Mouse (Mus musculus) megakaryocyte progenitor cell, adult 5-6 weeks (primary cell): ENCODE data around the gene Pkmyt1. TPM values are rescaled to one million over a fixed set of nuclear protein-coding genes. Genes with fewer than 3 reads are reported as not detected.
A peak's percentile ranks its signal among the peaks of the same experiment; 100 is the strongest.

ENCODE experiments used
- ATAC-seq: replicated peaks from 2 replicates; pipeline ENCODE4 v1.8.0; 2016; ENCODE audit warnings: mild to moderate bottlenecking, moderate TSS enrichment, inconsistent platforms; ENCODE audit not compliant: poor library complexity
- total RNA-seq, 2 experiments: library from RNA; stranded (forward) in 1 of 2; stranded (reverse) in 1 of 2; fragments of 157-497, 149-512 nt in 1 of 2; fragments of 200-1000 nt in 1 of 2; gene quantifications; 2 replicates each; pipeline versions ENCODE4 v1.2.3 to v1.2.4; 2015 to 2017

Pkmyt1 gene
- total RNA-seq, 2 experiments from 2014 or later: 20.5 to 36.9 TPM

GRCm38 (mm10) chr17:23783352-23783751 is 57.2 kb downstream of the Pkmyt1 start:
- no peak for ATAC-seq

GRCm38 (mm10) chr17:23785561-23786471 is 59.7 kb downstream of the Pkmyt1 start, which contains the start of gene Flywch2:
Flywch2 (minus strand) TSS chr17:23786081.
- ATAC-seq: peak; percentile 70

Other genes starting within 250 kb of the Pkmyt1 start
- not detected in 2 replicates for gene Vmn2r117, start 246.6 kb upstream of the Pkmyt1 start, total RNA-seq (2015)
- not detected in 2 replicates for gene Vmn2r117, start 246.6 kb upstream of the Pkmyt1 start, total RNA-seq (2017)
- gene Zfp213, start 162.1 kb upstream of the Pkmyt1 start, total RNA-seq (2015): 3.6 and 5.3 TPM in 2 replicates
- gene Zfp213, start 162.1 kb upstream of the Pkmyt1 start, total RNA-seq (2017): 6.5 and 9.2 TPM in 2 replicates
- 0.37 TPM in 1 of 2 replicates, not detected in the other for gene Zfp13, start 126.8 kb upstream of the Pkmyt1 start, total RNA-seq (2015)
- 0.92 and 1.3 TPM in 2 replicates for gene Zfp13, start 126.8 kb upstream of the Pkmyt1 start, total RNA-seq (2017)
- gene Zscan10, start 125.5 kb upstream of the Pkmyt1 start, total RNA-seq (2015): not detected in 2 replicates
- not detected in 2 replicates for gene Zscan10, start 125.5 kb upstream of the Pkmyt1 start, total RNA-seq (2017)
- gene Mmp25, start 81.1 kb upstream of the Pkmyt1 start, total RNA-seq (2015): 1.3 and 1.4 TPM in 2 replicates
- 0.42 and 1.4 TPM in 2 replicates for gene Mmp25, start 81.1 kb upstream of the Pkmyt1 start, total RNA-seq (2017)
- not detected in 2 replicates for gene Bicdl2, start 65.8 kb upstream of the Pkmyt1 start, total RNA-seq (2015)
- not detected in 2 replicates for gene Bicdl2, start 65.8 kb upstream of the Pkmyt1 start, total RNA-seq (2017)
- gene Hcfc1r1, start 52.7 kb upstream of the Pkmyt1 start, total RNA-seq (2015): 39.1 and 42.7 TPM in 2 replicates
- 17.8 and 20.2 TPM in 2 replicates for gene Hcfc1r1, start 52.7 kb upstream of the Pkmyt1 start, total RNA-seq (2017)
- 32.3 and 33.4 TPM in 2 replicates for gene Thoc6, start 52.5 kb upstream of the Pkmyt1 start, total RNA-seq (2015)
- gene Thoc6, start 52.5 kb upstream of the Pkmyt1 start, total RNA-seq (2017): 45.7 and 51.2 TPM in 2 replicates
- 3.6 and 4.3 TPM in 2 replicates for gene Tnfrsf12a, start 48.9 kb upstream of the Pkmyt1 start, total RNA-seq (2015)
- 5.9 and 7.9 TPM in 2 replicates for gene Tnfrsf12a, start 48.9 kb upstream of the Pkmyt1 start, total RNA-seq (2017)
- not detected in 2 replicates for gene Cldn6, start 47.1 kb upstream of the Pkmyt1 start, total RNA-seq (2015)
- not detected in 2 replicates for gene Cldn6, start 47.1 kb upstream of the Pkmyt1 start, total RNA-seq (2017)
- not detected in 2 replicates for gene Cldn9, start 42.3 kb upstream of the Pkmyt1 start, total RNA-seq (2015)
- gene Cldn9, start 42.3 kb upstream of the Pkmyt1 start, total RNA-seq (2017): not detected in 2 replicates
- not detected in 2 replicates for gene 1520401A03Rik, start 3.6 kb upstream of the Pkmyt1 start, total RNA-seq (2015)
- gene 1520401A03Rik, start 3.6 kb upstream of the Pkmyt1 start, total RNA-seq (2017): not detected in 2 replicates
- gene Paqr4, start 14.5 kb downstream of the Pkmyt1 start, total RNA-seq (2015): 1.3 and 1.6 TPM in 2 replicates
- 1.9 and 2.4 TPM in 2 replicates for gene Paqr4, start 14.5 kb downstream of the Pkmyt1 start, total RNA-seq (2017)
- gene Kremen2, start 19.5 kb downstream of the Pkmyt1 start, total RNA-seq (2015): 0.05 TPM in 1 of 2 replicates, not detected in the other
- gene Kremen2, start 19.5 kb downstream of the Pkmyt1 start, total RNA-seq (2017): not detected in 2 replicates
- gene Flywch1, start 45.3 kb downstream of the Pkmyt1 start, total RNA-seq (2015): 4.7 and 5.1 TPM in 2 replicates
- 9.9 and 10.6 TPM in 2 replicates for gene Flywch1, start 45.3 kb downstream of the Pkmyt1 start, total RNA-seq (2017)
- 1.1 and 3.3 TPM in 2 replicates for gene Flywch2, start 59.7 kb downstream of the Pkmyt1 start, total RNA-seq (2015)
- not detected in 2 replicates for gene Flywch2, start 59.7 kb downstream of the Pkmyt1 start, total RNA-seq (2017)
- gene Srrm2, start 64.2 kb downstream of the Pkmyt1 start, total RNA-seq (2015): 298 and 382 TPM in 2 replicates
- 96.7 and 109 TPM in 2 replicates for gene Srrm2, start 64.2 kb downstream of the Pkmyt1 start, total RNA-seq (2017)
- gene Elob, start 102.8 kb downstream of the Pkmyt1 start, total RNA-seq (2015): 262 and 312 TPM in 2 replicates
- gene Elob, start 102.8 kb downstream of the Pkmyt1 start, total RNA-seq (2017): 108 and 112 TPM in 2 replicates
- gene Prss33, start 109.7 kb downstream of the Pkmyt1 start, total RNA-seq (2015): not detected in 2 replicates
- not detected in 2 replicates for gene Prss33, start 109.7 kb downstream of the Pkmyt1 start, total RNA-seq (2017)
- gene Prss32, start 117.5 kb downstream of the Pkmyt1 start, total RNA-seq (2015): not detected in 2 replicates
- gene Prss32, start 117.5 kb downstream of the Pkmyt1 start, total RNA-seq (2017): not detected in 2 replicates
- gene Prss41, start 117.8 kb downstream of the Pkmyt1 start, total RNA-seq (2015): 0.35 TPM in 1 of 2 replicates, not detected in the other
- not detected in 2 replicates for gene Prss41, start 117.8 kb downstream of the Pkmyt1 start, total RNA-seq (2017)
- not detected in 2 replicates for gene Prss21, start 141.7 kb downstream of the Pkmyt1 start, total RNA-seq (2015)
- gene Prss21, start 141.7 kb downstream of the Pkmyt1 start, total RNA-seq (2017): not detected in 2 replicates
- not detected in 2 replicates for gene Dcpp1, start 154.5 kb downstream of the Pkmyt1 start, total RNA-seq (2015)
- gene Dcpp1, start 154.5 kb downstream of the Pkmyt1 start, total RNA-seq (2017): not detected in 2 replicates
- not detected in 2 replicates for gene Dcpp2, start 154.5 kb downstream of the Pkmyt1 start, total RNA-seq (2015)
- not detected in 2 replicates for gene Dcpp2, start 154.5 kb downstream of the Pkmyt1 start, total RNA-seq (2017)
- gene Dcpp3, start 191.1 kb downstream of the Pkmyt1 start, total RNA-seq (2015): not detected in 2 replicates
- gene Dcpp3, start 191.1 kb downstream of the Pkmyt1 start, total RNA-seq (2017): not detected in 2 replicates
- not detected in 2 replicates for gene Sbp, start 215.3 kb downstream of the Pkmyt1 start, total RNA-seq (2015)
- gene Sbp, start 215.3 kb downstream of the Pkmyt1 start, total RNA-seq (2017): not detected in 2 replicates
- gene Sbpl, start 228.9 kb downstream of the Pkmyt1 start, total RNA-seq (2015): not detected in 2 replicates
- gene Sbpl, start 228.9 kb downstream of the Pkmyt1 start, total RNA-seq (2017): not detected in 2 replicates